Comparison of ENCODE assay signal across 8 mouse cellular contexts in genomic region chr8:92721266-92721935, GRCm38 (mm10). TPM values are rescaled to one million over a fixed set of nuclear protein-coding genes. Genes with fewer than 3 reads are reported as not detected.
DNase-seq lines count a peak whose midpoint lies in the region; ATAC-seq lines count a peak whose summit lies in the region.

No protein-coding gene starts in this region.

- 48% methylated on average over 12 of the region's 12 CpGs for WGBS in hindbrain, embryonic 11.5 days

- no peak overlapping the region for H3K4me2 ChIP-seq in hindbrain, embryonic 11.5 days (replicated peaks; ENCODE audit: low read depth, low read length)

- H3K4me3 ChIP-seq in hindbrain, embryonic 11.5 days (ENCODE audit: low read depth, low read length): no peak overlapping the region

- no peaks in the 10 kb centered on the region for H3K36me3 ChIP-seq in hindbrain, embryonic 11.5 days (ENCODE audit: control insufficient read depth, insufficient read depth, low read length)

- H3K27me3 ChIP-seq in hindbrain, embryonic 11.5 days (ENCODE audit: control insufficient read depth, insufficient read depth, low read length): no peaks in the 10 kb centered on the region

- no peak overlapping the region for H3K27ac ChIP-seq in hindbrain, embryonic 11.5 days (ENCODE audit: low read depth, low read length)

- ATAC-seq in hindbrain, embryonic 11.5 days (ENCODE audit: low FRiP score): peak; percentile 77
- no peak for ATAC-seq in granulocyte monocyte progenitor cell, adult 5-6 weeks (replicated peaks; ENCODE audit: poor library complexity, severe bottlenecking)

- peak; percentile 42 for DNase-seq in ES-CJ7 (ENCODE audit: low read depth, low spot score)
- DNase-seq in cerebellum, adult 9-11 months: peak; percentile 29
- DNase-seq in frontal cortex, adult 2 months (ENCODE audit: extremely low spot score in 1 of 2, low spot score in 1 of 2): peak; percentile 17 to 82
- DNase-seq in hindbrain, embryonic 11.5 days (ENCODE audit: low spot score): peak; percentile 76
- peak; percentile 37 to 53 for DNase-seq in layer of hippocampus, postnatal 25 days (ENCODE audit: extremely low spot score in 1 of 2, low spot score in 1 of 2)
- DNase-seq in lung, postnatal 4 days: peak; percentile 65 to 67
- peak; percentile 59 for DNase-seq in right cerebral cortex, postnatal 4 days

- no peaks in the 10 kb centered on the region for H3K9me3 ChIP-seq in hindbrain, embryonic 11.5 days (ENCODE audit: control insufficient read depth, low read length)

- H3K4me1 ChIP-seq in hindbrain, embryonic 11.5 days (replicated peaks; ENCODE audit: control insufficient read depth, insufficient read depth, low read length): peaks cover 6% of the 10 kb centered on the region; the same call in 1 of the 2 replicates

- no peak overlapping the region for H3K9ac ChIP-seq in hindbrain, embryonic 11.5 days (ENCODE audit: low read depth, low read length)

RNA-seq across cellular contexts. Expression of gene Irx6, which starts 47.3 kb away (rescaled TPM):
- 0.13 and 0.18 TPM in 2 replicates for polyA plus RNA-seq in frontal cortex, adult 2 months (2012; rRNA removed)
- 0.69 and 0.71 TPM in 2 replicates for polyA plus RNA-seq in hindbrain, embryonic 11.5 days (2014; fragmentation: Nextera tagmentation; extraction: Ambion mirVana)
- total RNA-seq in layer of hippocampus, postnatal 25 days (2021): under 1 TPM in 1 of 2 experiments, not detected in 1; 0.21 TPM
- total RNA-seq in granulocyte monocyte progenitor cell, adult 5-6 weeks (2014; fragmentation: Nextera tagmentation): not detected in 2 replicates
- not detected in 2 replicates for total RNA-seq in granulocyte monocyte progenitor cell, adult 5-6 weeks (2017)
